Mouse (Mus musculus) liver, embryonic 16.5 days (tissue): Measurements from ENCODE around the gene Phospho2. TPM values are rescaled to one million over a fixed set of nuclear protein-coding genes. Genes with fewer than 3 reads are reported as not detected.
"Not testable (repeated sequence)": the region's sequence is repeated elsewhere in the genome, so short reads cannot be mapped to it uniquely, and the experiment has no call there.

Experiments
- ATAC-seq: fragments of 200-750 bp; cut with Nextera tagmentation; 2 replicates; pipeline ENCODE4 v1.8.0; 2017; ENCODE audit warnings: low read depth, mild to moderate bottlenecking, moderate number of reproducible peaks, moderate library complexity
- H3K27ac ChIP-seq: fragments of 300-500 bp; sonication (generic); 2 replicates; pipeline ENCODE4 v1.5.1; 2014; ENCODE audit warnings: mild to moderate bottlenecking, low read length
- H3K27me3 ChIP-seq: fragments of 300-500 bp; sonication (generic); 2 replicates; pipeline ENCODE4 v1.6.1; 2014; ENCODE audit warnings: low read depth, low read length, mixed read lengths; ENCODE audit not compliant: control insufficient read depth, insufficient read depth
- H3K36me3 ChIP-seq: fragments of 300-500 bp; sonication (generic); 2 replicates; pipeline ENCODE4 v1.6.1; 2014; ENCODE audit warnings: mild to moderate bottlenecking; ENCODE audit not compliant: control insufficient read depth, insufficient read depth
- H3K4me1 ChIP-seq: fragments of 300-500 bp; sonication (generic); 2 replicates; pipeline ENCODE4 v1.6.1; 2014; ENCODE audit warnings: low read depth, low read length, mixed read lengths; ENCODE audit not compliant: control insufficient read depth
- H3K4me2 ChIP-seq: fragments of 300-500 bp; sonication (generic); 2 replicates; pipeline ENCODE4 v1.6.1; 2014; ENCODE audit warnings: low read depth, low read length, mixed read lengths
- H3K4me3 ChIP-seq: fragments of 300-500 bp; sonication (generic); 2 replicates; pipeline ENCODE4 v1.5.1; 2014; ENCODE audit warnings: low read depth, mild to moderate bottlenecking, low read length
- H3K9ac ChIP-seq: fragments of 300-500 bp; sonication (generic); 2 replicates; pipeline ENCODE4 v1.6.1; 2014; ENCODE audit warnings: low read depth, low read length
- H3K9me3 ChIP-seq: fragments of 300-500 bp; sonication (generic); replicated peaks from 2 replicates; pipeline ENCODE4 v1.6.1; 2016; ENCODE audit warnings: low read length; ENCODE audit not compliant: control insufficient read depth
- WGBS: fragments of 180-500 bp; shearing (Covaris S2); extraction: QIAGEN DNeasy Blood & Tissue Kit; methylation state at CpG from one replicate; pipeline ENCODE4 v1.1.7; 2014; ENCODE audit not compliant: insufficient replicate concordance; 5-methylcytosine and 5-hydroxymethylcytosine counted together
- polyA plus RNA-seq: library from polyadenylated mRNA; unstranded; fragments of >200 nt; fragmentation: Nextera tagmentation; extraction: Ambion mirVana; gene quantifications from 2 replicates; pipeline ENCODE4 v1.2.1, GENCODE M21; 2015

Gene Phospho2
- polyA plus RNA-seq, 1 experiment from 2014 or later = 10.5 TPM

GRCm38 (mm10) chr2:69790285-69790684 is 862 bp downstream of the Phospho2 start:
- ATAC-seq = peak; percentile 68

GRCm38 (mm10) chr2:69790722-69791121 is 1.3 kb downstream of the Phospho2 start:
- WGBS = 43% methylated on average over 4 of the region's 4 CpGs
- no peak overlapping the region for H3K27ac ChIP-seq
- H3K4me2 ChIP-seq = peak overlapping the region; percentile 84
- no peaks in the 10 kb centered on the region for H3K9me3 ChIP-seq
- peak overlapping the region; percentile 80 for H3K4me3 ChIP-seq
- no peak for ATAC-seq
- peak overlapping the region; percentile 82; the same call in 1 of the 2 replicates for H3K9ac ChIP-seq
- no peaks in the 10 kb centered on the region for H3K27me3 ChIP-seq
- H3K4me1 ChIP-seq = peaks cover 6% of the 10 kb centered on the region
- peaks cover 14% of the 10 kb centered on the region for H3K36me3 ChIP-seq

More at GRCm38 (mm10) chr2:69790285-69790684, 862 bp downstream of the Phospho2 start:
- under 1% methylated on average over 10 of the region's 10 CpGs for WGBS
- Histone ChIP-seq H3K36me3 (peaks cover 10% of the 10 kb centered on the region; the same call in 1 of the 2 replicates), H3K9ac (peak overlapping the region; percentile 82), H3K27me3 (no peaks in the 10 kb centered on the region), H3K9me3 (no peaks in the 10 kb centered on the region), H3K27ac (peak overlapping the region; percentile 85), H3K4me1 (peaks cover 6% of the 10 kb centered on the region), H3K4me2 (peak overlapping the region; percentile 84), H3K4me3 (peak overlapping the region; percentile 80)

- peak overlapping the region; percentile 72 for H3K4me2 ChIP-seq
- H3K4me3 ChIP-seq = peak overlapping the region; percentile 48
- no peak overlapping the region for H3K27ac ChIP-seq
- peak; percentile 92 for ATAC-seq
- H3K27me3 ChIP-seq = no peaks in the 10 kb centered on the region
- H3K36me3 ChIP-seq = no peaks in the 10 kb centered on the region
- WGBS = 21% methylated on average over 5 of the region's 5 CpGs
- peak overlapping the region; percentile 10; the same call in 1 of the 2 replicates for H3K9ac ChIP-seq
- no peaks in the 10 kb centered on the region for H3K9me3 ChIP-seq
- peaks cover 26% of the 10 kb centered on the region for H3K4me1 ChIP-seq
Observed at GRCm38 (mm10) chr2:69802911-69803312, 13.5 kb downstream of the Phospho2 start.

GRCm38 (mm10) chr2:69803756-69804155 is 14.3 kb downstream of the Phospho2 start:
- 40% methylated on average over 8 of the region's 8 CpGs for WGBS
- Histone ChIP-seq H3K27ac (peak overlapping the region; percentile 46; the same call in 1 of the 2 replicates), H3K4me1 (peaks cover 26% of the 10 kb centered on the region), H3K4me3 (no peak overlapping the region), H3K4me2 (peak overlapping the region; percentile 72), H3K9me3 (no peaks in the 10 kb centered on the region), H3K36me3 (no peaks in the 10 kb centered on the region), H3K27me3 (no peaks in the 10 kb centered on the region), H3K9ac (no peak overlapping the region; the same call in 1 of the 2 replicates)
- no peak for ATAC-seq

GRCm38 (mm10) chr2:69804663-69805062 is 15.2 kb downstream of the Phospho2 start:
- H3K27ac ChIP-seq, H3K27me3 ChIP-seq, H3K4me2 ChIP-seq, H3K9me3 ChIP-seq, H3K4me3 ChIP-seq, H3K36me3 ChIP-seq, ATAC-seq, H3K9ac ChIP-seq: not testable (repeated sequence)
- 38% methylated on average over 8 of the region's 9 CpGs for WGBS
- H3K4me1 ChIP-seq = peaks cover 26% of the 10 kb centered on the region

GRCm38 (mm10) chr2:69810169-69810568 is 20.7 kb downstream of the Phospho2 start:
- Histone ChIP-seq H3K4me1 (peaks cover 12% of the 10 kb centered on the region), H3K4me2 (no peak overlapping the region), H3K9me3 (no peaks in the 10 kb centered on the region), H3K36me3 (no peaks in the 10 kb centered on the region), H3K27ac (no peak overlapping the region), H3K4me3 (no peak overlapping the region), H3K27me3 (no peaks in the 10 kb centered on the region), H3K9ac (no peak overlapping the region)
- WGBS = 64% methylated on average over 15 of the region's 15 CpGs
- no peak for ATAC-seq

GRCm38 (mm10) chr2:69811349-69811748 is 21.9 kb downstream of the Phospho2 start:
- H3K9ac ChIP-seq, H3K36me3 ChIP-seq, H3K4me2 ChIP-seq, H3K27me3 ChIP-seq, H3K9me3 ChIP-seq, H3K27ac ChIP-seq, H3K4me3 ChIP-seq: not testable (repeated sequence)
- 39% methylated on average over 7 of the region's 7 CpGs for WGBS
- 0 out of 2 replicates have a peak, but pooled peaks have one; percentile 21 for ATAC-seq
- peaks cover 18% of the 10 kb centered on the region for H3K4me1 ChIP-seq

GRCm38 (mm10) chr2:69816575-69816974 is 27.2 kb downstream of the Phospho2 start:
- ATAC-seq = peak; percentile 90
- Histone ChIP-seq H3K4me1 (peaks cover 49% of the 10 kb centered on the region), H3K4me3 (no peak overlapping the region), H3K9ac (no peak overlapping the region), H3K27me3 (no peaks in the 10 kb centered on the region), H3K36me3 (no peaks in the 10 kb centered on the region), H3K4me2 (peak overlapping the region; percentile 21), H3K27ac (peak overlapping the region; percentile 77), H3K9me3 (no peaks in the 10 kb centered on the region)
- 13% methylated on average over 5 of the region's 5 CpGs for WGBS

GRCm38 (mm10) chr2:69818350-69819085 is 29.1 kb downstream of the Phospho2 start:
- no peak overlapping the region for H3K4me3 ChIP-seq
- 41% methylated on average over 9 of the region's 9 CpGs for WGBS
- no peaks in the 10 kb centered on the region for H3K27me3 ChIP-seq
- H3K9me3 ChIP-seq = no peaks in the 10 kb centered on the region
- H3K4me1 ChIP-seq = peaks cover 51% of the 10 kb centered on the region
- H3K4me2 ChIP-seq = peak overlapping the region; percentile 26
- H3K27ac ChIP-seq = peak overlapping the region; percentile 83
- 0 out of 2 replicates have a peak overlapping the region, but pooled peaks have one; percentile 14 for H3K9ac ChIP-seq
- no peaks in the 10 kb centered on the region for H3K36me3 ChIP-seq
- ATAC-seq = peak; percentile 59
